Mouse (Mus musculus) stomach, embryonic 16.5 days (tissue): ENCODE results near the gene Trpv3. TPM values are rescaled to one million over a fixed set of nuclear protein-coding genes. Genes with fewer than 3 reads are reported as not detected.
"Not testable (repeated sequence)": the region's sequence is repeated elsewhere in the genome, so short reads cannot be mapped to it uniquely, and the experiment has no call there.

Experiments
- ATAC-seq: fragments of 200-750 bp; cut with Nextera tagmentation; 2 replicates; pipeline ENCODE4 v1.8.0; 2017; ENCODE audit warnings: moderate number of reproducible peaks, moderate TSS enrichment; ENCODE audit not compliant: insufficient read depth, low FRiP score
- H3K27ac ChIP-seq: fragments of 300-500 bp; sonication (generic); 2 replicates; pipeline ENCODE4 v1.5.1; 2014; ENCODE audit warnings: low read length
- H3K27me3 ChIP-seq: fragments of 300-500 bp; sonication (generic); 2 replicates; pipeline ENCODE4 v1.6.1; 2014; ENCODE audit warnings: low read length, control low read depth, mixed read lengths; ENCODE audit not compliant: control insufficient read depth, insufficient read depth
- H3K36me3 ChIP-seq: fragments of 300-500 bp; sonication (generic); 2 replicates; pipeline ENCODE4 v1.6.1; 2014; ENCODE audit warnings: low read length; ENCODE audit not compliant: control insufficient read depth, insufficient read depth
- H3K4me1 ChIP-seq: fragments of 300-500 bp; sonication (generic); 2 replicates; pipeline ENCODE4 v1.6.1; 2014; ENCODE audit warnings: low read length, control low read depth, mixed read lengths; ENCODE audit not compliant: control insufficient read depth, insufficient read depth
- H3K4me2 ChIP-seq: fragments of 300-500 bp; sonication (generic); 2 replicates; pipeline ENCODE4 v1.6.1; 2014; ENCODE audit warnings: low read depth, low read length, mixed read lengths
- H3K4me3 ChIP-seq: fragments of 300-500 bp; sonication (generic); replicated peaks from 2 replicates; pipeline ENCODE4 v1.5.1; 2014; ENCODE audit warnings: mild to moderate bottlenecking, low read length
- H3K9ac ChIP-seq: fragments of 300-500 bp; sonication (generic); 2 replicates; pipeline ENCODE4 v1.6.1; 2014; ENCODE audit warnings: low read length
- H3K9me3 ChIP-seq: fragments of 300-500 bp; sonication (generic); replicated peaks from 2 replicates; pipeline ENCODE4 v1.6.1; 2016; ENCODE audit warnings: low read length, control low read depth; ENCODE audit not compliant: control insufficient read depth
- WGBS: fragments of 180-500 bp; shearing (Covaris S2); extraction: QIAGEN DNeasy Blood & Tissue Kit; methylation state at CpG from one replicate; pipeline ENCODE4 v1.1.7; 2014; 5-methylcytosine and 5-hydroxymethylcytosine counted together
- polyA plus RNA-seq: library from polyadenylated mRNA; unstranded; fragments of >200 nt; fragmentation: Nextera tagmentation; extraction: Ambion mirVana; gene quantifications from 2 replicates; pipeline ENCODE4 v1.2.1, GENCODE M21; 2015

The Trpv3 gene
- polyA plus RNA-seq, 1 experiment from 2014 or later: 0.40 TPM

- H3K9me3 ChIP-seq: no peaks in the 10 kb centered on the region
- no peak overlapping the region for H3K27ac ChIP-seq
- H3K4me2 ChIP-seq: no peak overlapping the region
- peaks cover 18% of the 10 kb centered on the region for H3K4me1 ChIP-seq
- 26% methylated on average over 5 of the region's 5 CpGs for WGBS
- ATAC-seq: no peak
- no peak overlapping the region for H3K9ac ChIP-seq
- no peaks in the 10 kb centered on the region for H3K36me3 ChIP-seq
- no peaks in the 10 kb centered on the region for H3K27me3 ChIP-seq
- H3K4me3 ChIP-seq: no peak overlapping the region
These were observed 13.5 kb downstream of the Trpv3 start for GRCm38 (mm10) chr11:73280710-73281109.

DNA sequence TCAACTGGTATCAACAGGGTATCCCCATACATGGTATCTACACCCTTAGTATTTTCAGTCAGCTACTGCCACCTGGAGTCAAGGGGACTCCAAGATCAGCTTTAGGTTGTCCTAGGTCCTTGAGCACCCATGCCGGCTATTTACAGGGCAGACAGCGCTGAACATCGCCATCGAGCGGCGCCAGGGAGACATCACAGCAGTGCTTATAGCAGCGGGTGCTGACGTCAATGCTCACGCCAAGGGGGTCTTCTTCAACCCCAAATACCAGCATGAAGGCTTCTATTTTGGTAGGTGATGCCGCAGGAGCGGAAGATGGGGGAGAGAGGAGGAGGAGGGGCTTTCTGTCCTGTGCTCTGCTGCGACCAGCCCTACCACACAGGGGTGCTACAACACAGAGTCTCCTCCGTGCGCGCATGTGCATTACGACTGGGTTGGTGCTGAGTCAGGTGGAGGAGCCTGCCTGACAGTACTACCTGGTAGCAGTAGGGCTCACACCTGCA, 14.4 kb downstream of the Trpv3 start:
- Histone ChIP-seq H3K9me3 (no peaks in the 10 kb centered on the region), H3K27me3 (no peaks in the 10 kb centered on the region), H3K9ac (peak overlapping the region; percentile 62), H3K27ac (no peak overlapping the region), H3K36me3 (no peaks in the 10 kb centered on the region), H3K4me1 (peaks cover 18% of the 10 kb centered on the region), H3K4me2 (peak overlapping the region; percentile 55), H3K4me3 (peak overlapping the region; percentile 47)
- 3% methylated on average over 16 of the region's 16 CpGs for WGBS
- ATAC-seq: peak; percentile 76

- Histone ChIP-seq H3K9me3 (no peaks in the 10 kb centered on the region), H3K4me1 (peaks cover 18% of the 10 kb centered on the region), H3K27ac (peak overlapping the region; percentile 63), H3K4me3 (no peak overlapping the region), H3K4me2 (no peak overlapping the region), H3K27me3 (no peaks in the 10 kb centered on the region), H3K9ac (no peak overlapping the region; the same call in 1 of the 2 replicates), H3K36me3 (no peaks in the 10 kb centered on the region)
- peak; percentile 66; the same call in 1 of the 2 replicates for ATAC-seq
- 41% methylated on average over 9 of the region's 9 CpGs for WGBS
These were observed 16.2 kb downstream of the Trpv3 start for GRCm38 (mm10) chr11:73283369-73283768.

- H3K4me3 ChIP-seq: no peak overlapping the region
- no peak overlapping the region for H3K4me2 ChIP-seq
- 31% methylated on average over 1 of the region's 1 CpGs for WGBS
- H3K9me3 ChIP-seq: no peaks in the 10 kb centered on the region
- peak overlapping the region; percentile 63 for H3K27ac ChIP-seq
- no peak overlapping the region; the same call in 1 of the 2 replicates for H3K9ac ChIP-seq
- ATAC-seq: peak; percentile 6; the same call in 1 of the 2 replicates
- peaks cover 18% of the 10 kb centered on the region for H3K4me1 ChIP-seq
- H3K36me3 ChIP-seq: no peaks in the 10 kb centered on the region
- no peaks in the 10 kb centered on the region for H3K27me3 ChIP-seq
These were observed 16.7 kb downstream of the Trpv3 start for GRCm38 (mm10) chr11:73283926-73284325.

- no peaks in the 10 kb centered on the region for H3K36me3 ChIP-seq
- no peaks in the 10 kb centered on the region for H3K27me3 ChIP-seq
- H3K4me1 ChIP-seq: peaks cover 18% of the 10 kb centered on the region
- no peak overlapping the region for H3K4me2 ChIP-seq
- no peak overlapping the region for H3K9ac ChIP-seq
- no peak overlapping the region for H3K4me3 ChIP-seq
- peak overlapping the region; percentile 63; the same call in 1 of the 2 replicates for H3K27ac ChIP-seq
- no peaks in the 10 kb centered on the region for H3K9me3 ChIP-seq
- no peak for ATAC-seq
These were observed 17.2 kb downstream of the Trpv3 start for GRCm38 (mm10) chr11:73284351-73284750.

DNA sequence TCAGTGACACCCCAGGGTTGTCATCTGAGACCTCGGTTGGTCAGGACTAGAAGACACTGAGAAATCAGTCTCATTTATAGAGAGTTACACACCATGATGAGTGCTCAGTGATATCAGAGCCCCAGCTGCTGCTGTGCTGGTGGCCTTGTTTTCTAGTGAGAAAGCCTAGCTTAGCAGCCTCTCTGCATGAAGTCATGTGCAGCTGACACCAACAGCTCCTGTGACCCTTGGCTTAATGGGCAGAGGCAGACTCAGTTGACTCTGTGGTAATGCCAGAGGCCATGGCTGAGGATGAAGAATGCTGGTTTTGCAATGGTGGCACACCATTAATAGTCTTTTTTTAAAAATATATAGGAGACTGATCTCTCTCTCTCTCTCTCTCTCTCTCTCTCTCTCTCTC, 22.4 kb downstream of the Trpv3 start:
- Histone ChIP-seq H3K36me3 (no peaks in the 10 kb centered on the region), H3K4me1 (0 out of 2 replicates have a peak, but pooled peaks cover 2% of the 10 kb centered on the region), H3K4me2 (no peak overlapping the region), H3K9me3 (no peaks in the 10 kb centered on the region), H3K9ac (no peak overlapping the region), H3K4me3 (no peak overlapping the region), H3K27me3 (no peaks in the 10 kb centered on the region), H3K27ac (no peak overlapping the region)
- WGBS: 82% methylated on average over 1 of the region's 1 CpGs
- ATAC-seq: no peak

DNA sequence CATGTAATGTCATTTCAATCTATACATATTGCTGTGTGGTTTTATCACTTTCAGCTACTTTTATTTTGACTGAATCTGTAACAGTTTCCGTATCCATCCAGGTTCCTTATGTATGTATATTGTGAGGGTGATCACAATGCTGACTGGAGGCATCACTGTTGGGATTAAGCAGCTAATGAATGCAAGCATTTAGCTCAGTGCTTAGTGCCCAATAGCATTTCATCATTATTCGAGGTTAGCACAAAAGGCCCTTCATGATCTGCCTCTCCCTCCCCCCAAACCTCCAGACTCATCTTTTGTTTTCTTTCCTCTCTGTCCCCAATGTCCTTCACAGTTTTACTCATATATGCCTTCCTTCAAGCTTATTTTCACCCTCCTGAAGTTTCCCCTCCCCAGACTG, 35.9 kb downstream of the Trpv3 start:
- no peak overlapping the region for H3K4me2 ChIP-seq
- no peak overlapping the region for H3K27ac ChIP-seq
- H3K27me3 ChIP-seq: no peaks in the 10 kb centered on the region
- 62% methylated on average over 2 of the region's 2 CpGs for WGBS
- no peaks in the 10 kb centered on the region for H3K4me1 ChIP-seq
- no peak for ATAC-seq
- no peaks in the 10 kb centered on the region for H3K9me3 ChIP-seq
- H3K9ac ChIP-seq: no peak overlapping the region
- H3K4me3 ChIP-seq: no peak overlapping the region
- H3K36me3 ChIP-seq: no peaks in the 10 kb centered on the region

DNA sequence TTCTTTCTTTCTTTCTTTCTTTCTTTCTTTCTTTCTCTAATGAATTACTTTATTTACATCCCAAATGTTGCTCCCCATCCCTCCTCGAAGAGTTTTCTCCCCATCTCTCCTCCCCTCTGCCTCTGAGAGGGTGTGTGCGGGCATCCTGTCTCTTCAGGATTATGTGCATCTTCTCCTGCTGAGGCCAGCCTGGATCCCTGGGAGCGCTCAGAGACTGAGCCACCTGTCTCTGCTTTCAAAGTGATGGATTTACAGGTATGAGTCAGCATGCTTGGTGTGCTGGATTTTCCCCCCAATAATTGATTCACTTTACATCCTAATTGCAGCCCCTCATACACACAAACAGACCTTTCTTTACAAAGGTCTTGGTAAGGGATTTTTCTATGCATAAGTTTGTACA, 48.8 kb downstream of the Trpv3 start:
- no peak for ATAC-seq
- Histone ChIP-seq H3K4me2 (no peak overlapping the region), H3K9me3 (no peaks in the 10 kb centered on the region), H3K27me3 (no peaks in the 10 kb centered on the region), H3K9ac (no peak overlapping the region), H3K36me3 (no peaks in the 10 kb centered on the region), H3K27ac (no peak overlapping the region), H3K4me3 (no peak overlapping the region), H3K4me1 (no peaks in the 10 kb centered on the region)
- WGBS: 37% methylated on average over 3 of the region's 3 CpGs

GRCm38 (mm10) chr11:73318581-73318980, 51.4 kb downstream of the Trpv3 start:
- ATAC-seq, H3K9ac ChIP-seq, H3K27me3 ChIP-seq, H3K4me3 ChIP-seq, H3K4me1 ChIP-seq, H3K36me3 ChIP-seq, H3K27ac ChIP-seq, H3K9me3 ChIP-seq, H3K4me2 ChIP-seq: not testable (repeated sequence)
- WGBS: 57% methylated on average over 2 of the region's 2 CpGs
